Comparison of ENCODE assay signal across 13 mouse cellular contexts in genomic region chr1:36874874-36875561, GRCm38 (mm10).
DNase-seq lines count a peak whose midpoint lies in the region; ATAC-seq and TF ChIP-seq lines count a peak whose summit lies in the region.
"Had no signal": no experiment of that assay in that cellular context is flagged by ENCODE, and none has a peak within 500 bp of the region (broad histone marks: within the 10 kb centered on the region; RNA-seq: fewer than 3 reads in every experiment).

No protein-coding gene starts in this region.

- no peak overlapping the region for H3K4me2 ChIP-seq in intestine, postnatal 0 days (replicated peaks; ENCODE audit: low read depth)
- no peak overlapping the region for H3K4me2 ChIP-seq in intestine, embryonic 16.5 days (ENCODE audit: low read depth, low read length)
- H3K4me2 ChIP-seq in liver, embryonic 13.5 days: no peak overlapping the region
- H3K4me2 ChIP-seq in forebrain, embryonic 16.5 days (ENCODE audit: low read length): no peak overlapping the region
- H3K4me2 ChIP-seq in forebrain, embryonic 13.5 days: no peak overlapping the region
- H3K4me2 ChIP-seq: embryonic facial prominence, embryonic 13.5 days; midbrain, embryonic 12.5 days; neural tube, embryonic 15.5 days had no signal

- no peaks in the 10 kb centered on the region for H3K9me3 ChIP-seq in intestine, postnatal 0 days (ENCODE audit: control insufficient read depth)
- H3K9me3 ChIP-seq in intestine, embryonic 16.5 days (ENCODE audit: control insufficient read depth, low read length): no peaks in the 10 kb centered on the region
- H3K9me3 ChIP-seq in liver, embryonic 13.5 days (replicated peaks): no peaks in the 10 kb centered on the region
- no peaks in the 10 kb centered on the region for H3K9me3 ChIP-seq in forebrain, embryonic 16.5 days (ENCODE audit: control insufficient read depth, low read length)
- no peaks in the 10 kb centered on the region for H3K9me3 ChIP-seq in forebrain, embryonic 13.5 days (replicated peaks)
- H3K9me3 ChIP-seq: embryonic facial prominence, embryonic 13.5 days; midbrain, embryonic 12.5 days; neural tube, embryonic 15.5 days had no signal

- H3K27me3 ChIP-seq in intestine, postnatal 0 days (replicated peaks; ENCODE audit: control insufficient read depth, insufficient read depth, low read length): no peaks in the 10 kb centered on the region
- no peaks in the 10 kb centered on the region for H3K27me3 ChIP-seq in intestine, embryonic 16.5 days (replicated peaks; ENCODE audit: control insufficient read depth, insufficient read depth, low read length)
- H3K27me3 ChIP-seq in liver, embryonic 13.5 days: no peaks in the 10 kb centered on the region
- H3K27me3 ChIP-seq in forebrain, embryonic 16.5 days (replicated peaks; ENCODE audit: control insufficient read depth, insufficient read depth, low read length): no peaks in the 10 kb centered on the region
- H3K27me3 ChIP-seq in forebrain, embryonic 13.5 days: no peaks in the 10 kb centered on the region
- H3K27me3 ChIP-seq: embryonic facial prominence, embryonic 13.5 days; midbrain, embryonic 12.5 days; neural tube, embryonic 15.5 days had no signal

- ATAC-seq in intestine, postnatal 0 days: no peak
- ATAC-seq in intestine, embryonic 16.5 days: no peak
- 0 out of 2 replicates have a peak, but pooled peaks have one; percentile 38 for ATAC-seq in liver, embryonic 13.5 days (ENCODE audit: low read depth)
- ATAC-seq in monocyte, adult 5-6 weeks (replicated peaks; ENCODE audit: insufficient number of reproducible peaks, low FRiP score, low TSS enrichment, poor library complexity, severe bottlenecking): peak; percentile 91
- no peak for ATAC-seq in forebrain, embryonic 16.5 days
- ATAC-seq in forebrain, embryonic 13.5 days: no peak

- H3K9ac ChIP-seq in intestine, postnatal 0 days (ENCODE audit: low read depth, low read length): no peak overlapping the region
- no peak overlapping the region for H3K9ac ChIP-seq in intestine, embryonic 16.5 days (ENCODE audit: low read depth, low read length)
- no peak overlapping the region for H3K9ac ChIP-seq in liver, embryonic 13.5 days
- H3K9ac ChIP-seq in forebrain, embryonic 16.5 days (replicated peaks; ENCODE audit: low read depth, low read length): no peak overlapping the region
- no peak overlapping the region for H3K9ac ChIP-seq in forebrain, embryonic 13.5 days
- H3K9ac ChIP-seq: embryonic facial prominence, embryonic 13.5 days; midbrain, embryonic 12.5 days; neural tube, embryonic 15.5 days had no signal

- peaks cover 16% of the 10 kb centered on the region; the same call in 1 of the 2 replicates for H3K36me3 ChIP-seq in intestine, postnatal 0 days (ENCODE audit: control insufficient read depth, insufficient read depth)
- H3K36me3 ChIP-seq in intestine, embryonic 16.5 days (ENCODE audit: control insufficient read depth, insufficient read depth, low read length): no peaks in the 10 kb centered on the region
- H3K36me3 ChIP-seq in liver, embryonic 13.5 days: peaks cover 57% of the 10 kb centered on the region
- H3K36me3 ChIP-seq in forebrain, embryonic 16.5 days (ENCODE audit: control insufficient read depth, insufficient read depth): 0 out of 2 replicates have a peak, but pooled peaks cover 2% of the 10 kb centered on the region
- H3K36me3 ChIP-seq in forebrain, embryonic 13.5 days (ENCODE audit: poor library complexity, severe bottlenecking): peaks cover 14% of the 10 kb centered on the region

- no peak overlapping the region for H3K27ac ChIP-seq in intestine, postnatal 0 days (ENCODE audit: low read depth, low read length)
- no peak overlapping the region for H3K27ac ChIP-seq in intestine, embryonic 16.5 days (ENCODE audit: low read length)
- no peak overlapping the region; the same call in 1 of the 2 replicates for H3K27ac ChIP-seq in liver, embryonic 13.5 days
- H3K27ac ChIP-seq in forebrain, embryonic 16.5 days (ENCODE audit: low read length): no peak overlapping the region
- H3K27ac ChIP-seq in forebrain, embryonic 13.5 days: no peak overlapping the region
- H3K27ac ChIP-seq: embryonic facial prominence, embryonic 13.5 days; midbrain, embryonic 12.5 days; neural tube, embryonic 15.5 days had no signal

- no peaks in the 10 kb centered on the region for H3K4me1 ChIP-seq in intestine, postnatal 0 days (replicated peaks; ENCODE audit: control insufficient read depth, insufficient read depth, low read length)
- H3K4me1 ChIP-seq in intestine, embryonic 16.5 days (ENCODE audit: control insufficient read depth, insufficient read depth, low read length): peaks cover 8% of the 10 kb centered on the region; the same call in 1 of the 2 replicates
- H3K4me1 ChIP-seq in liver, embryonic 13.5 days (replicated peaks): peaks cover 54% of the 10 kb centered on the region
- peaks cover 5% of the 10 kb centered on the region; the same call in 1 of the 2 replicates for H3K4me1 ChIP-seq in forebrain, embryonic 16.5 days (replicated peaks; ENCODE audit: control insufficient read depth, insufficient read depth, low read length)
- H3K4me1 ChIP-seq in forebrain, embryonic 13.5 days: no peaks in the 10 kb centered on the region
- H3K4me1 ChIP-seq: embryonic facial prominence, embryonic 13.5 days; midbrain, embryonic 12.5 days had no signal

- H3K4me3 ChIP-seq in intestine, postnatal 0 days (ENCODE audit: low read depth, low read length): no peak overlapping the region
- H3K4me3 ChIP-seq in intestine, embryonic 16.5 days (ENCODE audit: low read length): no peak overlapping the region
- H3K4me3 ChIP-seq in liver, embryonic 13.5 days (replicated peaks): no peak overlapping the region
- no peak overlapping the region for H3K4me3 ChIP-seq in forebrain, embryonic 16.5 days (replicated peaks; ENCODE audit: low read length)
- no peak overlapping the region for H3K4me3 ChIP-seq in forebrain, embryonic 13.5 days
- H3K4me3 ChIP-seq: embryonic facial prominence, embryonic 13.5 days; midbrain, embryonic 12.5 days; neural tube, embryonic 15.5 days had no signal

- TF ChIP-seq CTCF in intestine, postnatal 0 days (IDR thresholded peaks at IDR 0.05; ENCODE audit: low read depth): 0 out of 2 replicates have a peak, but pooled peaks have one; percentile 22

- DNase-seq in adrenal gland, postnatal 14 days: peak; percentile 41
- DNase-seq in liver, embryonic 13.5 days: no peak
- no peak for DNase-seq in urinary bladder, postnatal 14 days (ENCODE audit: low spot score)
- DNase-seq: left cerebral cortex, postnatal 4 days; thymus, postnatal 36 days had no signal

- 73% methylated on average over 8 of the region's 8 CpGs for WGBS in intestine, postnatal 0 days
- 80% methylated on average over 8 of the region's 8 CpGs for WGBS in intestine, embryonic 16.5 days
- 52% methylated on average over 8 of the region's 8 CpGs for WGBS in liver, embryonic 13.5 days (ENCODE audit: insufficient replicate concordance)
- 77% methylated on average over 8 of the region's 8 CpGs for WGBS in forebrain, embryonic 16.5 days
- 76% methylated on average over 8 of the region's 8 CpGs for WGBS in forebrain, embryonic 13.5 days

Comparison
In these comparisons a context has a peak if more than half of its experiments do, and no peak if none do; other contexts are left out.
1. ATAC-seq: peak in liver, embryonic 13.5 days (single experiment) and monocyte, adult 5-6 weeks (single experiment); none in intestine, postnatal 0 days (single experiment), intestine, embryonic 16.5 days (single experiment), forebrain, embryonic 16.5 days (single experiment) and forebrain, embryonic 13.5 days (single experiment).